Mouse (Mus musculus) limb, embryonic 14.5 days (tissue): ENCODE results near the gene Prss8. TPM values are rescaled to one million over a fixed set of nuclear protein-coding genes. Genes with fewer than 3 reads are reported as not detected.

Experiments
- ATAC-seq: fragments of 200-750 bp; cut with Nextera tagmentation; 2 replicates; pipeline ENCODE4 v1.8.0; 2017; ENCODE audit warnings: low read depth, moderate number of reproducible peaks, moderate TSS enrichment; ENCODE audit not compliant: low FRiP score
- DNase-seq: peaks from one replicate; pipeline ENCODE4 v3.0.0-alpha.2; 2015; ENCODE audit warnings: low spot score
- H3K27ac ChIP-seq: fragments of 300-500 bp; sonication (generic); replicated peaks from 2 replicates; pipeline ENCODE4 v1.5.1; 2014; ENCODE audit warnings: low read depth, mild to moderate bottlenecking, low read length, moderate library complexity, mixed read lengths
- H3K27me3 ChIP-seq: fragments of 300-500 bp; sonication (generic); 2 replicates; pipeline ENCODE4 v1.6.1; 2014; ENCODE audit warnings: low read length, mixed read lengths; ENCODE audit not compliant: control insufficient read depth, insufficient read depth
- H3K36me3 ChIP-seq: fragments of 300-500 bp; sonication (generic); 2 replicates; pipeline ENCODE4 v1.6.1; 2014; ENCODE audit warnings: mild to moderate bottlenecking, low read length, moderate library complexity, mixed read lengths; ENCODE audit not compliant: control insufficient read depth, insufficient read depth
- H3K4me1 ChIP-seq: fragments of 300-500 bp; sonication (generic); 2 replicates; pipeline ENCODE4 v1.6.1; 2014; ENCODE audit warnings: antibody characterized with exemption, low read length, mixed read lengths; ENCODE audit not compliant: control insufficient read depth, insufficient read depth
- H3K4me2 ChIP-seq: fragments of 300-500 bp; sonication (generic); replicated peaks from 2 replicates; pipeline ENCODE4 v1.6.1; 2014; ENCODE audit warnings: low read depth, mild to moderate bottlenecking, low read length, moderate library complexity; ENCODE audit not compliant: severe bottlenecking
- H3K4me3 ChIP-seq: fragments of 300-500 bp; sonication (generic); replicated peaks from 2 replicates; pipeline ENCODE4 v1.5.1; 2014; ENCODE audit warnings: low read length
- H3K9ac ChIP-seq: fragments of 300-500 bp; sonication (generic); 2 replicates; pipeline ENCODE4 v1.6.1; 2014; ENCODE audit warnings: mild to moderate bottlenecking, low read depth, low read length, moderate library complexity; ENCODE audit not compliant: severe bottlenecking
- H3K9me3 ChIP-seq: fragments of 300-500 bp; sonication (generic); 2 replicates; pipeline ENCODE4 v1.6.1; 2016; ENCODE audit warnings: low read length; ENCODE audit not compliant: control insufficient read depth
- POLR2A ChIP-seq: fragments of 200-500 bp; IDR thresholded peaks from 2 replicates; pipeline ENCODE4 v1.8.0; 2012; ENCODE audit warnings: inconsistent platforms, mild to moderate bottlenecking, moderate library complexity, borderline replicate concordance; ENCODE audit not compliant: insufficient read depth, insufficient read length; ENCODE audit errors: extremely low read depth
- WGBS: fragments of 180-500 bp; shearing (Covaris S2); extraction: QIAGEN DNeasy Blood & Tissue Kit; methylation state at CpG from one replicate; pipeline ENCODE4 v1.1.7; 2014; 5-methylcytosine and 5-hydroxymethylcytosine counted together
- polyA plus RNA-seq, 2 experiments: library from polyadenylated mRNA; depleted of rRNA in 1 of 2; stranded (reverse) in 1 of 2; unstranded in 1 of 2; fragments of >200 nt; fragmentation: Nextera tagmentation in 1 of 2; extraction: Ambion mirVana in 1 of 2; gene quantifications; 2 replicates each; pipeline versions ENCODE4 v1.2.1 to v1.2.3; 2012 to 2014

Prss8 gene
- polyA plus RNA-seq, 2 experiments, result 6.2 to 7.0 TPM

GRCm38 (mm10) chr7:127922451-127923275 is 7.2 kb downstream of the Prss8 start:
- Histone ChIP-seq H3K4me2 (no peak overlapping the region), H3K9ac (no peak overlapping the region), H3K27me3 (no peaks in the 10 kb centered on the region), H3K36me3 (peaks cover 45% of the 10 kb centered on the region), H3K9me3 (no peaks in the 10 kb centered on the region), H3K27ac (no peak overlapping the region), H3K4me1 (no peaks in the 10 kb centered on the region), H3K4me3 (no peak overlapping the region)
- DNase-seq, result no peak
- 76% methylated on average over 6 of the region's 6 CpGs for WGBS
- no peak for TF ChIP-seq POLR2A
- ATAC-seq, result no peak

GRCm38 (mm10) chr7:127921516-127921915 is 8.4 kb downstream of the Prss8 start:
- no peaks in the 10 kb centered on the region for H3K27me3 ChIP-seq
- 64% methylated on average over 7 of the region's 8 CpGs for WGBS
- no peak overlapping the region for H3K4me2 ChIP-seq
- no peak overlapping the region for H3K27ac ChIP-seq
- TF ChIP-seq POLR2A, result no peak
- no peak for DNase-seq
- H3K4me3 ChIP-seq, result no peak overlapping the region
- no peak overlapping the region for H3K9ac ChIP-seq
- H3K9me3 ChIP-seq, result no peaks in the 10 kb centered on the region
- H3K4me1 ChIP-seq, result no peaks in the 10 kb centered on the region
- no peak for ATAC-seq
- peaks cover 51% of the 10 kb centered on the region for H3K36me3 ChIP-seq

GRCm38 (mm10) chr7:127919290-127919689 is 10.6 kb downstream of the Prss8 start:
- H3K36me3 ChIP-seq, result peaks cover 59% of the 10 kb centered on the region
- no peak overlapping the region for H3K9ac ChIP-seq
- WGBS, result 76% methylated on average over 7 of the region's 7 CpGs

GRCm38 (mm10) chr7:127918203-127918602 is 11.7 kb downstream of the Prss8 start:
- no peak overlapping the region for H3K9ac ChIP-seq
- no peak for DNase-seq

More at GRCm38 (mm10) chr7:127919290-127919689, 10.6 kb downstream of the Prss8 start:
- no peaks in the 10 kb centered on the region for H3K9me3 ChIP-seq
- no peak overlapping the region for H3K27ac ChIP-seq
- no peak for TF ChIP-seq POLR2A
- H3K27me3 ChIP-seq, result no peaks in the 10 kb centered on the region
- ATAC-seq (no peak), DNase-seq (no peak)
- no peaks in the 10 kb centered on the region for H3K4me1 ChIP-seq
- no peak overlapping the region for H3K4me2 ChIP-seq
- H3K4me3 ChIP-seq, result no peak overlapping the region

GRCm38 (mm10) chr7:127915293-127915692 is 14.6 kb downstream of the Prss8 start:
- TF ChIP-seq POLR2A, result no peak
- ATAC-seq, result no peak
- no peaks in the 10 kb centered on the region for H3K9me3 ChIP-seq
- H3K4me1 ChIP-seq, result 0 out of 2 replicates have a peak, but pooled peaks cover 6% of the 10 kb centered on the region
- H3K27me3 ChIP-seq, result no peaks in the 10 kb centered on the region
- 86% methylated on average over 12 of the region's 12 CpGs for WGBS
- H3K4me3 ChIP-seq, result no peak overlapping the region
- peaks cover 37% of the 10 kb centered on the region for H3K36me3 ChIP-seq
- no peak overlapping the region for H3K9ac ChIP-seq
- no peak overlapping the region for H3K4me2 ChIP-seq
- no peak for DNase-seq
- no peak overlapping the region for H3K27ac ChIP-seq

More at GRCm38 (mm10) chr7:127918203-127918602, 11.7 kb downstream of the Prss8 start:
- H3K36me3 ChIP-seq, result peaks cover 51% of the 10 kb centered on the region
- H3K4me1 ChIP-seq, result 0 out of 2 replicates have a peak, but pooled peaks cover 1% of the 10 kb centered on the region
- no peak for ATAC-seq
- WGBS, result 58% methylated on average over 3 of the region's 3 CpGs
- no peak for TF ChIP-seq POLR2A
- no peaks in the 10 kb centered on the region for H3K27me3 ChIP-seq
- H3K4me2 ChIP-seq, result no peak overlapping the region
- H3K9me3 ChIP-seq, result no peaks in the 10 kb centered on the region
- H3K27ac ChIP-seq, result no peak overlapping the region
- no peak overlapping the region for H3K4me3 ChIP-seq
